Mouse (Mus musculus): ENCODE data around the gene Spaar.

- TF ChIP-seq GATA1 (IDR thresholded peaks at IDR 0.05; ENCODE audit: borderline replicate concordance, low read length) (no peak), POLR2AphosphoS5 (IDR thresholded peaks at IDR 0.05; ENCODE audit: insufficient replicate concordance, low read depth, low read length) (no peak), TAL1 (conservative IDR thresholded peaks at IDR 0.05; ENCODE audit: low read depth, low read length) (no peak)
These were observed 41.1 kb downstream of the Spaar start, which contains the start of gene Olfr159 for GRCm38 (mm10) chr4:43770909-43771308.
